Mouse (Mus musculus) limb, embryonic 10.5 days (tissue): ENCODE measurements around the gene Trim63. TPM values are rescaled to one million over a fixed set of nuclear protein-coding genes. Genes with fewer than 3 reads are reported as not detected.
A peak's percentile ranks its signal among the peaks of the same experiment; 100 is the strongest.
"Not testable (repeated sequence)": the region's sequence is repeated elsewhere in the genome, so short reads cannot be mapped to it uniquely, and the experiment has no call there.

Experiments used
- DNase-seq: peaks from one replicate; pipeline ENCODE4 v3.0.0-alpha.2; 2017; ENCODE audit warnings: low spot score
- H3K27ac ChIP-seq: fragments of 300-500 bp; sonication (generic); 2 replicates; pipeline ENCODE4 v1.5.1; 2016; ENCODE audit warnings: mild to moderate bottlenecking
- H3K27me3 ChIP-seq: fragments of 300-500 bp; sonication (generic); 2 replicates; pipeline ENCODE4 v1.6.1; 2016; ENCODE audit warnings: low read depth, mild to moderate bottlenecking; ENCODE audit not compliant: poor library complexity, severe bottlenecking
- H3K36me3 ChIP-seq: fragments of 300-500 bp; sonication (generic); 2 replicates; pipeline ENCODE4 v1.6.1; 2016; ENCODE audit warnings: mild to moderate bottlenecking, moderate library complexity
- H3K4me1 ChIP-seq: fragments of 300-500 bp; sonication (generic); 2 replicates; pipeline ENCODE4 v1.6.1; 2016
- H3K4me3 ChIP-seq: fragments of 300-500 bp; sonication (generic); 2 replicates; pipeline ENCODE4 v1.5.1; 2016; ENCODE audit warnings: mild to moderate bottlenecking, moderate library complexity
- H3K9me3 ChIP-seq: fragments of 300-500 bp; sonication (generic); replicated peaks from 2 replicates; pipeline ENCODE4 v1.6.1; 2016; ENCODE audit warnings: mild to moderate bottlenecking
- WGBS: fragments of 180-500 bp; shearing (Covaris S2); methylation state at CpG from one replicate; pipeline ENCODE4 v1.1.7; 2016; 5-methylcytosine and 5-hydroxymethylcytosine counted together
- polyA plus RNA-seq: library from polyadenylated mRNA; unstranded; fragments of >200 nt; fragmentation: Nextera tagmentation; extraction: Ambion mirVana; gene quantifications from 2 replicates; pipeline ENCODE4 v1.2.1, GENCODE M21; 2016

Gene Trim63
- polyA plus RNA-seq, 1 experiment from 2014 or later = 0.95 TPM

DNA sequence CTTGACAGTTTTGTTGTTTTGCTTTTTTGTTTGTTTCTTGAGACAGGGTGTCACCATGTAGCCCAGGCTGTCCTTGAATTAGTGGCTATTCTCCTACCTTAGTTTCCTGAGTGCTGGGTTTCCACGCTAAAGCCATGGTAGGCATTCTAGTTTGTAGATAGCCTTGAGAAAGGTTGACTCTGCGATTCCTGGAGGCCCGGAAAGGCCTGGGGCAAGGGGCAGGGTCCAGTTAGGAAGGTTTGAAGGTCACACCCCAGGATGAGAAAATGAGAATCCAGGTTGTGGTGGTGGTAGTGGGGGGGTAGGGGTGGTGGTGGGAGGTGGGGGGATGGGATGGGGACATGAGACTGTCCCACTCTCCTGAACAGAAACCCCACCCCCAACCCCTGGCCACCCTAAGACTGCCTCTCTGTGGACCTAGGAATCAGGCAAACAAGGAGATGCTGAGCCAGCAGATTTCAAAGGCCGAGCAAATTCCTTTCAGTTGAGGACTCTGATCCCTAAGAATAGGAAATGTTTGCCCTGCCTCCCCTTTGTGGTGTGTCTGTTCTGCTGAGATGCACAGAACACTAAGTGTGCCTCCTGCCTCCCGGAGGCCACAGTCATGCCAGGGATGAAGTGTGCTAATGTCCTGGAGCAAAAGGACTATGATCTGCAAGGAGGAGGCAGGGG lies 12.1 kb downstream of the Trim63 start:
- H3K27me3 ChIP-seq = no peaks in the 10 kb centered on the region
- no peaks in the 10 kb centered on the region for H3K9me3 ChIP-seq
- no peak overlapping the region for H3K4me3 ChIP-seq
- 69% methylated on average over 5 of the region's 5 CpGs for WGBS
- no peak for DNase-seq
- no peak overlapping the region for H3K27ac ChIP-seq
- H3K4me1 ChIP-seq = peaks cover 9% of the 10 kb centered on the region
- no peaks in the 10 kb centered on the region for H3K36me3 ChIP-seq

DNA sequence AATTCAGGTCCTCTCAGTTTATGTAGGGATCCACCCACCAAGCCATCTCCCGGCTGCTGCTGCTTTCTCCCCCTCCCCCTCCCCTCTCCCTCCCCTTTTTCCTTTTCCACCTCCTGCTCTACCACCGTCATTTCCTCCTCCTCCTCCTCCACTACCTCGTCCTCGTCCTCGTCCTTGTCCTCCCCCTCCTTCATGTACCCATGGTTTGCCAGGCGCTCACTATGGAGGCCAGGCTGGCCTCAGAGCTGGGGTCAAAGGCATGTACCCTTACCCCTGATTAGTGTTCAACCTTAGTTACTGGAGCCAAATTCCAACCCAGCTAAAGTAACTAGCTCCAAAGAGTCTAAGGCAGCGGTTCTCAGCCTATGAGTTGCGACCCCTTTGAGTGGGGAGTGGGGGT lies 13.2 kb downstream of the Trim63 start:
- 65% methylated on average over 8 of the region's 8 CpGs for WGBS
- H3K36me3 ChIP-seq = no peaks in the 10 kb centered on the region
- H3K9me3 ChIP-seq = no peaks in the 10 kb centered on the region
- no peak for DNase-seq
- no peak overlapping the region for H3K4me3 ChIP-seq
- H3K27me3 ChIP-seq = no peaks in the 10 kb centered on the region
- H3K27ac ChIP-seq = no peak overlapping the region
- H3K4me1 ChIP-seq = peaks cover 9% of the 10 kb centered on the region

DNA sequence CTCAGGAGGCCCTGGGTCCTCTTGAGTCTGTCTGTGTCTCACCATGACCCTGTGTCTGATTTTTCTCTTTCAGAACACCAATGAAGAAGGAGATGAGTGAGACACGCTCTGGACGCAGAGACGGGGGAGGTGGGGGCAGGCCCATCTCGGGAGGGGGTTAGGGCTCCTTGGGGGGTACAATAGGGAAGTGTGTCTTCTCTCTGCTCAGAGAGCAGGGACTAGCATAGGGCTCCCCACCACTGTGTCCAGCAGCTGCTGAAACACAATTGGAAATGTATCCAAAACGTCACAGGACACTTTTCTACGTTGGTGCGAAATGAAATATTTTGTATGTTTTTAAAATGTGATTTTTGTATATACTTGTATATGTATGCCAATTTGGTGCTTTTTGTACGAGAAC lies 13.9 kb downstream of the Trim63 start:
- Histone ChIP-seq H3K27me3 (no peaks in the 10 kb centered on the region), H3K9me3 (no peaks in the 10 kb centered on the region), H3K27ac (no peak overlapping the region), H3K4me1 (peaks cover 9% of the 10 kb centered on the region), H3K4me3 (no peak overlapping the region), H3K36me3 (no peaks in the 10 kb centered on the region)
- DNase-seq = no peak
- WGBS = 89% methylated on average over 8 of the region's 8 CpGs

DNA sequence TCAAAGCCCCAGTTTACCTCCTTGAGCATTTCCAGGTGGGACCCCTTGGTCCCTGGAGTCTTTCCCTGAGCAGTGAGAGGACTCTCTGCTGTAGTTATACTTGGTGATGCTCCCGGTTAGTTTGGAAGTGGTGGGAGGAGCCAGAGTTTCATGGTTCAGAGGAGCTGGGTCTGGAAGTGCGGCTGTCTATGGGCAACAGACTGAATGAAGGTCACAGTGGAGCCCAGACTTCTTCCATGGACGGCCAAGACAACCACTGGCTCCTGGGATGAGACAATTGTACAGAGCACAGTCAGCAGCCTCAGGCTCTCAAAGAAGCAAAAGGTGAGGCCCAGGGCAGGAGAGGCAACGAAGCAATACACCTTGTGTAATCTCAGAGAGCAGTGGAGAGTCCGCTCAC lies 15.4 kb downstream of the Trim63 start:
- H3K36me3 ChIP-seq = no peaks in the 10 kb centered on the region
- no peak for DNase-seq
- H3K4me3 ChIP-seq = no peak overlapping the region
- no peaks in the 10 kb centered on the region for H3K27me3 ChIP-seq
- no peak overlapping the region for H3K27ac ChIP-seq
- peaks cover 9% of the 10 kb centered on the region for H3K4me1 ChIP-seq
- no peaks in the 10 kb centered on the region for H3K9me3 ChIP-seq
- 73% methylated on average over 5 of the region's 5 CpGs for WGBS

DNA sequence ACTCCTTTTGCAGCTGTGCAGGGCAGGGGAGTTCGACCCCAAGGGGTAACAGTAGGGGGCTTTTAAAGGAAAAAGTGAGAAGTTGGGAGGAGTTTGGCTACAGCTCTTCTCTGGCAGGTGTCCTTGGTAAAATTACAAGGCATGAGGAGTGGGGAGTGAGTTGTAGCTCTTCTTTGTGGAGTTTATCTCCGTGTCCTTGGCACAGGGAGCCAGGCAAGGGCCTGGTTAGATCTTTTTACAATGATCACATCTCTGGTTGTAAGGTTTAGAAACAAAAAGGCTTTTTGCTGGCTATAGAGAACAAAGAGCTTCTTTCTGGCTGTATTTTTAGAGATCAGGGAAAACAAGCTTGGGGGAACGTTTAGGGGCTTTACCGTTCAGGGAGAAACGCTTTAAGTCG lies 26.3 kb downstream of the Trim63 start:
- not testable (repeated sequence) for H3K9me3 ChIP-seq, H3K36me3 ChIP-seq, DNase-seq, H3K27ac ChIP-seq, H3K4me3 ChIP-seq
- WGBS = 76% methylated on average over 6 of the region's 6 CpGs
- peaks cover 12% of the 10 kb centered on the region for H3K4me1 ChIP-seq
- peaks cover 61% of the 10 kb centered on the region for H3K27me3 ChIP-seq

DNA sequence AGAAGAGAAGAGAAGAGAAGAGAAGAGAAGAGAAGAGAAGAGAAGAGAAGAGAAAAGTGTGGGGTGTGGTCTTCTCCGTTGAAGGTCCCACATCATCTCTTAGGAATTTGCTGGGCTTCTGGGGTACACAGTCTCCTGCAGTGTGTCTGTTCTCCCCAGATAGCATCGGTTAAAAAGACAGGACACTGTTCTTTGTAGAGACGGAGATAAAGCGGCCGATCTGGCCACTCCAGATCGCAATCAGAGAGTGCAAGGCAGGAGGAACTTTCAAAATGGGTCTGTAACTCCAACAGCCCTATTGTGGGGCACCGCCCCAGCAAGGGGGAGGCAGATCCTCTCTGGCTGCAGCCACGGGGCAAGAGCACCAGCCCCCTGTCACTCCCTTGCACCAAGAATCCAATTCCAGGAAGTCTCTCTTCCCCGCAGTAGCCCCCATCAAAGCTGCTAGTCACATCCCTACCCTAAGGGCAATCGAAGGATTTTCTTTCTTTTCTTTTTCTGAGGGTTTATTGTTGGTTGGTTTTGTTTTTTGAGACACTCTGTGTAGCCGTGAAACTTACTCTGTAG lies 27.4 kb downstream of the Trim63 start:
- Histone ChIP-seq H3K27me3 (peaks cover 72% of the 10 kb centered on the region), H3K9me3 (no peaks in the 10 kb centered on the region), H3K4me3 (no peak overlapping the region), H3K27ac (no peak overlapping the region), H3K4me1 (peaks cover 12% of the 10 kb centered on the region), H3K36me3 (no peaks in the 10 kb centered on the region)
- no peak for DNase-seq
- 36% methylated on average over 11 of the region's 11 CpGs for WGBS

DNA sequence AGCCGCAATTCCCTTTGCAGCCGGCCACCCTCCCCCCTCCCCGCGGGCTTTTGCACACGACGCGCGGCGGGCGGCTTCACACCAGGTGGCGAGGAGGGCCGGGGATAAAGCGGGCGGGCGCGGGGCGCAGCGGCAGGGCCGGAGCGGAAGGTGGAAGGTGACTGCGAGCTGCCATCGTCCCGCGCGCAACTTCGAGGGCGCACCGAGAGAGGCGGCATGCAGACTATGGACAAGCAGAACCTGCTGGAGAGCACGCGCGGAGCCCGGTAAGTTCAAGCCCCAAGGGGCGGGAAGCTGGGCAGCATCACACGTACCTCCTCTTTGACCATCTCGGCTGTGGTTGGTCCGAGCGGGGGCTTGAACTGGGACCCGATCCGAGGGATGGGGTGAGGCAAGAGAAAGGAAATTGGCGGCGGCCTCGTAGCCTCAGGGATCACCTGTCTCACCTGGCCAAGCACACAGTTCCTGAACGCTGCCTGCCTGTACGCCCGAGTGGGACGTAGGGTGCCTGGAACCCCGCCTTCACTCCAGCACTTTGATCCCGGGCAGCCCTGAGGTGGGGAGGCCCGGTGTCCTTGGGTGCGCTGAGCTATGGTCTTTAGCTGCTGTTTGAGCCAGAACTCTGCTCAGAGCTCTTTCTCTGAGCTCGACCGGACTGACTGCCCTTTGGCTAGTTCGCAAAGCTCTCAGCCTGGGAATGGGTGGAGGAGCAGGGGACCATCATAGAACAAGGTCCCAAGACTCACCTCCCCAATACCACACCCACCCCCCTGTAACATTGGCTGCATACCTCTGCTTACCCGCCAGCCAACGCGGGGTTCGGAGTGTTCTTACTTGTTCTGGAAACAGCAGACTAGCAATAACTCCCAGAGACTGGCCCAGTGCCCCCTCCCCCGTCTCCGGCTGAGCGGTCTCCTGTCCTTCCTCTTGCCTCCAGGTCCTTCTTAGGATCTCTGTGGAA lies 28.4 kb downstream of the Trim63 start, which contains the start of gene Slc30a2:
Slc30a2 (plus strand) TSS at position 111 of the 961 bp plus-strand sequence.
- peaks cover 82% of the 10 kb centered on the region for H3K27me3 ChIP-seq
- H3K4me1 ChIP-seq = peaks cover 12% of the 10 kb centered on the region
- H3K36me3 ChIP-seq = no peaks in the 10 kb centered on the region
- no peaks in the 10 kb centered on the region for H3K9me3 ChIP-seq
- H3K4me3 ChIP-seq = peak within 1 kb of the TSS; percentile 45
- DNase-seq = peak; percentile 57
- H3K27ac ChIP-seq = 0 out of 2 replicates have a peak within 1 kb of the TSS, but pooled peaks have one; percentile 10
- 2% methylated on average over 61 of the region's 61 CpGs for WGBS

DNA sequence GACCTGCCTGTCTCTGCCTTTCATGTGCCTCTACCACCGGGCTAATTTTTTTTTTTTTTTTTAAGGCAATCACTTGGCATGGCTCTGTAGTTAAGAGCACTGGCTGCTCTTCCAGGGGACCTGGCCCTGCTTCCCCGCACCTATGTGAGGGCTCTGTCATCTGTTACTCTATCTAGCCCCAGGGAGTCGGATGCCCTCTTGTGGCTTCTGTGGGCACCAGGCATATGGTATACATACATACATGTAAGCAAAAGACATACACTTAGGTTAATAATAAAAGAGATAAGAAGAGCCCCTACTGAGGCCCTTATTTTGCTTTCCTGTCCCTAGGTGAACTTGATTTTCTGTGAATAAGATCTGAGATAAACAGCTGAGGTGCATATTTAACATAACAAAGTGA lies 29.7 kb downstream of the Trim63 start:
- Histone ChIP-seq H3K36me3 (no peaks in the 10 kb centered on the region), H3K27me3 (peaks cover 83% of the 10 kb centered on the region), H3K4me3 (no peak overlapping the region), H3K27ac (no peak overlapping the region), H3K9me3 (no peaks in the 10 kb centered on the region), H3K4me1 (peaks cover 12% of the 10 kb centered on the region)
- WGBS = 40% methylated on average over 3 of the region's 3 CpGs
- no peak for DNase-seq

DNA sequence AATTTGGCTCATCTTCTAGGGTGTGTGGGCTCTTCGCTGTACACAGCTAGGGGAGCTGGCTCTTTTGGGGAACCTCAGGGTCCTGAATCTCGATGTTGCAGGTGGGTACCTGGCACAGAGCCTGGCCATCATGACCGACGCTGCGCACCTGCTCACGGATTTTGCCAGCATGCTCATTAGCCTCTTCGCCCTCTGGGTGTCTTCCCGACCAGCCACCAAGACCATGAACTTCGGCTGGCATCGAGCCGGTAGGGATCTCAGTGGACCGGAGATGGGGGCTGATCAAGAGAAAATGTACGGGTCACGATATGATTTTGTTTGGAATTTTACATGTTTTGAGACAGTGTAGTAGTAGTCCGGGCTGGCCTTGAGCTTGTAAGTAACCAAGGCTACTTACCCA lies 30.9 kb downstream of the Trim63 start:
- no peaks in the 10 kb centered on the region for H3K36me3 ChIP-seq
- no peak overlapping the region for H3K27ac ChIP-seq
- peaks cover 76% of the 10 kb centered on the region for H3K27me3 ChIP-seq
- DNase-seq = no peak
- H3K4me1 ChIP-seq = peaks cover 12% of the 10 kb centered on the region
- H3K4me3 ChIP-seq = no peak overlapping the region
- H3K9me3 ChIP-seq = no peaks in the 10 kb centered on the region
- 92% methylated on average over 15 of the region's 15 CpGs for WGBS

DNA sequence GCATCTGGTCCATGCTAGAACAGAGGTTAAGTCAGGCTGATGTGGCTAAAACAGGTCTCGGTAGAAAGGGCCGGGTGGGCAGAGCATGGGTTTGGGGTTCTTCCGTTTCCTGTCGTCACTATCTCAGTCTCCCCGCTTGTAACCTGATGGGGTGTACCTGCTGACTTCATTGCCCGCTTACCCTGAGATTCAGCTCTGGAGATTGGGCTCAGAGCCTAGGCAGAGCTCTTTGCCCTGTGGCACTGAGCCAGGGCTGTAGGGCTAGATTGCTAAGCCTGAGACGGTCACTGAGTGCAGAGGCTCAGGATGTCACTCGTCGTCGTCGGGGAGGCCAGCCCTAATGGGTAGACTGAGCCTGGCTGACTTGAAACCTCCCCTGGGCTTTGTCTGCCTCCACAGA lies 33.2 kb downstream of the Trim63 start:
- H3K4me1 ChIP-seq = peaks cover 22% of the 10 kb centered on the region
- no peaks in the 10 kb centered on the region for H3K36me3 ChIP-seq
- no peak overlapping the region for H3K27ac ChIP-seq
- H3K27me3 ChIP-seq = peaks cover 54% of the 10 kb centered on the region
- 85% methylated on average over 11 of the region's 11 CpGs for WGBS
- H3K9me3 ChIP-seq = no peaks in the 10 kb centered on the region
- no peak for DNase-seq
- no peak overlapping the region for H3K4me3 ChIP-seq

DNA sequence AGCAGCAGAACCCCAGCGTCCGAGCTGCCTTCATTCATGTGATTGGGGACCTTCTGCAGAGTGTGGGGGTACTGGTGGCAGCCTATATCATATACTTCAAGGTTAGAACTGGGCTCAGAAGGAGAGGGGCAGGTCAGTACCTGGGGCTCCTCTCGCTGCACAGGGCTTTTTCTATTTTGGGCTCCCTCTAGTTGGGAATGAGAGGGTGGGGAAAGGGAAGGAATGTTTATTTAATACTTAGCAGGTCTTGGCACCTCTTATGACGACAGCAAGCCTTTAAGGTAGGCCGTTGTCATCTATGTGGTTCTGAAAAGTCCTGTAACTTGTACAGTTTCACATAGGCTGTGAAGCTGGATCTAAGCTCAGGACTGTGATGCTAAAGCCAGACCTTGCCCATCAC lies 33.6 kb downstream of the Trim63 start:
- H3K36me3 ChIP-seq = no peaks in the 10 kb centered on the region
- peaks cover 17% of the 10 kb centered on the region for H3K4me1 ChIP-seq
- no peak overlapping the region for H3K27ac ChIP-seq
- H3K27me3 ChIP-seq = peaks cover 49% of the 10 kb centered on the region
- 86% methylated on average over 5 of the region's 5 CpGs for WGBS
- H3K4me3 ChIP-seq = no peak overlapping the region
- no peak for DNase-seq
- H3K9me3 ChIP-seq = no peaks in the 10 kb centered on the region

DNA sequence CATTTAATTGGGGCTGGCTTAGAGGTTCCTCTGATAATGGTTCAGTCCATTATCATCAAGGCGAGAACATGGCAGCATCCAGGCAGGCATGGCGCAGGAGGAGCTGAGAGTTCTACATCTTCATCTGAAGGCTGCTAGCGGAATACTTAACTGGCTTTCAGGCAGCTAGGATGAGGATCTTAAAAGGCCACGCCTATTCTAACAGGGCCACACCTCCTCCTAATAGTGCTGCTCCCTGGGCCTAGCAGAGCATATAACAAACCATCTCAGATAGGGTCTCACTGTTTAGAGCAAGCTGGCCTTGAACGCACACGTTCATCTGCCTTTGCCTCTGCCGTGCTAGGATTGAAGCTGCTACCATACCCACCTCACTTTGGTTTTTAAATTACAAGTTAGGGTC lies 34.9 kb downstream of the Trim63 start:
- H3K4me1 ChIP-seq = peaks cover 13% of the 10 kb centered on the region
- no peak for DNase-seq
- H3K27me3 ChIP-seq = peaks cover 36% of the 10 kb centered on the region
- H3K27ac ChIP-seq = no peak overlapping the region
- no peaks in the 10 kb centered on the region for H3K36me3 ChIP-seq
- WGBS = 87% methylated on average over 7 of the region's 7 CpGs
- no peak overlapping the region for H3K4me3 ChIP-seq
- no peaks in the 10 kb centered on the region for H3K9me3 ChIP-seq

DNA sequence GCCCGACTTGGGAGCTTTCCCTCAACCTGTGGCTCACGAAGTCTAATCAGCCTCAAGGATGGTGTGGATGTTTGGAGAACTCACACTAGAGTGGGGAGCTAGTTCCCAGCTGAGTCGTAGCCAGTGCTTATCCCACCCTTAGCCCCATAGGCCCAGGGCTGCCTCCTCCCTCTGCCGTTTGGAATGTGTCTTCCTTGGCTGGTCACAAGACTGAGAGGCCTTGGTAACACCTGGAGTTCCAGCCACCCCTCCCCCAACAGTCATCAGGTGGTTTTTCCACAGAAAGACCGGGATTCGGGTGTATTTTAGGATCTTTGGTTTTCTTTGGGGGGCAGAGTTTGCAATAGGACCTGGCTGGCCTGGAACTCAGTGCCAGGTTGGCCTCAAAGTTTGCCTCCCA lies 35.7 kb downstream of the Trim63 start:
- no peak overlapping the region for H3K27ac ChIP-seq
- 88% methylated on average over 6 of the region's 6 CpGs for WGBS
- DNase-seq = no peak
- H3K9me3 ChIP-seq = no peaks in the 10 kb centered on the region
- peaks cover 15% of the 10 kb centered on the region for H3K4me1 ChIP-seq
- H3K27me3 ChIP-seq = peaks cover 30% of the 10 kb centered on the region
- no peaks in the 10 kb centered on the region for H3K36me3 ChIP-seq
- no peak overlapping the region for H3K4me3 ChIP-seq
